Mouse (Mus musculus): ENCODE results near the gene Sema4b. TPM values are rescaled to one million over a fixed set of nuclear protein-coding genes. Genes with fewer than 3 reads are reported as not detected.

Gene Sema4b
- total RNA-seq, 1 experiment from 2014 or later, result 9.2 TPM

GRCm38 (mm10) chr7:80191455-80191854 lies 4.8 kb downstream of the Sema4b start:
- peak; percentile 60 to 66 for ATAC-seq (replicated peaks in 1 of 2; ENCODE audit: insufficient read depth in 1 of 2, low FRiP score in 2 of 2, low TSS enrichment in 1 of 2, low read depth in 1 of 2, poor library complexity in 2 of 2, severe bottlenecking in 2 of 2)

- peak; percentile 72 to 85 for ATAC-seq (replicated peaks in 1 of 2; ENCODE audit: insufficient read depth in 1 of 2, low FRiP score in 2 of 2, low TSS enrichment in 1 of 2, low read depth in 1 of 2, poor library complexity in 2 of 2, severe bottlenecking in 2 of 2)
Measured at GRCm38 (mm10) chr7:80192226-80193061, 5.8 kb downstream of the Sema4b start.

- ATAC-seq (replicated peaks in 1 of 2; ENCODE audit: insufficient read depth in 1 of 2, low FRiP score in 2 of 2, low TSS enrichment in 1 of 2, low read depth in 1 of 2, poor library complexity in 2 of 2, severe bottlenecking in 2 of 2), result no peak
Measured at GRCm38 (mm10) chr7:80193941-80194739, 7.5 kb downstream of the Sema4b start.

- ATAC-seq (replicated peaks in 1 of 2; ENCODE audit: insufficient read depth in 1 of 2, low FRiP score in 2 of 2, low TSS enrichment in 1 of 2, low read depth in 1 of 2, poor library complexity in 2 of 2, severe bottlenecking in 2 of 2), result no peak
Measured at GRCm38 (mm10) chr7:80195146-80195545, 8.5 kb downstream of the Sema4b start.

GRCm38 (mm10) chr7:80195576-80196263 lies 9.1 kb downstream of the Sema4b start:
- no peak for ATAC-seq (replicated peaks in 1 of 2; ENCODE audit: insufficient read depth in 1 of 2, low FRiP score in 2 of 2, low TSS enrichment in 1 of 2, low read depth in 1 of 2, poor library complexity in 2 of 2, severe bottlenecking in 2 of 2)

GRCm38 (mm10) chr7:80197371-80197770 lies 10.7 kb downstream of the Sema4b start:
- no peak for ATAC-seq (replicated peaks in 1 of 2; ENCODE audit: insufficient read depth in 1 of 2, low FRiP score in 2 of 2, low TSS enrichment in 1 of 2, low read depth in 1 of 2, poor library complexity in 2 of 2, severe bottlenecking in 2 of 2)

GRCm38 (mm10) chr7:80197941-80198778 lies 11.5 kb downstream of the Sema4b start:
- ATAC-seq (replicated peaks in 1 of 2; ENCODE audit: insufficient read depth in 1 of 2, low FRiP score in 2 of 2, low TSS enrichment in 1 of 2, low read depth in 1 of 2, poor library complexity in 2 of 2, severe bottlenecking in 2 of 2), result peak; percentile 68 to 70

GRCm38 (mm10) chr7:80198863-80199262 lies 12.2 kb downstream of the Sema4b start:
- ATAC-seq (replicated peaks in 1 of 2; ENCODE audit: insufficient read depth in 1 of 2, low FRiP score in 2 of 2, low TSS enrichment in 1 of 2, low read depth in 1 of 2, poor library complexity in 2 of 2, severe bottlenecking in 2 of 2), result peak in 1 of 2 experiments; percentile 4; a peak in 1 of 4 replicates

- ATAC-seq (replicated peaks in 1 of 2; ENCODE audit: insufficient read depth in 1 of 2, low FRiP score in 2 of 2, low TSS enrichment in 1 of 2, low read depth in 1 of 2, poor library complexity in 2 of 2, severe bottlenecking in 2 of 2), result no peak
Measured at GRCm38 (mm10) chr7:80199286-80199685, 12.6 kb downstream of the Sema4b start.

- no peak for ATAC-seq (replicated peaks in 1 of 2; ENCODE audit: insufficient read depth in 1 of 2, low FRiP score in 2 of 2, low TSS enrichment in 1 of 2, low read depth in 1 of 2, poor library complexity in 2 of 2, severe bottlenecking in 2 of 2)
Measured at GRCm38 (mm10) chr7:80199851-80200587, 13.4 kb downstream of the Sema4b start.

- ATAC-seq (replicated peaks in 1 of 2; ENCODE audit: insufficient read depth in 1 of 2, low FRiP score in 2 of 2, low TSS enrichment in 1 of 2, low read depth in 1 of 2, poor library complexity in 2 of 2, severe bottlenecking in 2 of 2), result no peak
Measured at GRCm38 (mm10) chr7:80200588-80200945, 13.9 kb downstream of the Sema4b start.

- no peak for ATAC-seq (replicated peaks in 1 of 2; ENCODE audit: insufficient read depth in 1 of 2, low FRiP score in 2 of 2, low TSS enrichment in 1 of 2, low read depth in 1 of 2, poor library complexity in 2 of 2, severe bottlenecking in 2 of 2)
Measured at GRCm38 (mm10) chr7:80200963-80201539, 14.4 kb downstream of the Sema4b start.

- no peak for ATAC-seq (replicated peaks in 1 of 2; ENCODE audit: insufficient read depth in 1 of 2, low FRiP score in 2 of 2, low TSS enrichment in 1 of 2, low read depth in 1 of 2, poor library complexity in 2 of 2, severe bottlenecking in 2 of 2)
Measured at GRCm38 (mm10) chr7:80201888-80202540, 15.4 kb downstream of the Sema4b start.

- no peak; a peak in 1 of 4 replicates for ATAC-seq (replicated peaks in 1 of 2; ENCODE audit: insufficient read depth in 1 of 2, low FRiP score in 2 of 2, low TSS enrichment in 1 of 2, low read depth in 1 of 2, poor library complexity in 2 of 2, severe bottlenecking in 2 of 2)
Measured at GRCm38 (mm10) chr7:80202961-80203360, 16.3 kb downstream of the Sema4b start.

- peak; percentile 48 to 58 for ATAC-seq (replicated peaks in 1 of 2; ENCODE audit: insufficient read depth in 1 of 2, low FRiP score in 2 of 2, low TSS enrichment in 1 of 2, low read depth in 1 of 2, poor library complexity in 2 of 2, severe bottlenecking in 2 of 2)
Measured at GRCm38 (mm10) chr7:80203638-80204096, 17.0 kb downstream of the Sema4b start.

- ATAC-seq (replicated peaks in 1 of 2; ENCODE audit: insufficient read depth in 1 of 2, low FRiP score in 2 of 2, low TSS enrichment in 1 of 2, low read depth in 1 of 2, poor library complexity in 2 of 2, severe bottlenecking in 2 of 2), result no peak
Measured at GRCm38 (mm10) chr7:80204362-80204761, 17.7 kb downstream of the Sema4b start.
